8 mouse cellular contexts compared by ENCODE assay signal in the genomic region with DNA sequence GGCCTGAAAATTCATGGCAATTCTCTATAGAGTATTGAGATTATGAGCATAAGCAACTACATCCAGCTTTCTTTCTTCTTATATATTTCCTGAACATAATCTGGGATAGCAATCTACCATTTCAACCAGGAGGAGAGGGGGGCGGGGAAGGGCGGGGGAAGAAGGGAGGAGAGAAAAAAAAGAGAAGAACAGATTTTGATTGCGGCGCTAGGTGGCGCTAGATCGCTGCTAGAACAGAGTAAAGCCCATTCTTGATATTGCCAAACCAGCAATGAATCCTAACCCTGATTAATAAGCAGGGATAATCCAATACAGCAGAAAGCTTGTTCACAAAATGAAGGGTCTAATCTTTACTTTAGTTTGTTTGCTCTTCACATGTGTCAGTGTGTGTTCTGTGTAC. TPM values are rescaled to one million over a fixed set of nuclear protein-coding genes. Genes with fewer than 3 reads are reported as not detected.
DNase-seq lines count a peak whose midpoint lies in the region; ATAC-seq and TF ChIP-seq lines count a peak whose summit lies in the region.

No protein-coding gene starts in this region.

- no peak for ATAC-seq in heart, embryonic 15.5 days (replicated peaks; ENCODE audit: insufficient number of reproducible peaks, insufficient read depth, low FRiP score, low read depth)
- no peak for ATAC-seq in heart, embryonic 12.5 days (ENCODE audit: insufficient number of reproducible peaks, low FRiP score)
- ATAC-seq in forebrain, embryonic 16.5 days: peak; percentile 45; the same call in 1 of the 2 replicates
- no peak for ATAC-seq in midbrain, embryonic 14.5 days (ENCODE audit: low FRiP score, low TSS enrichment)

- no peaks in the 10 kb centered on the region for H3K36me3 ChIP-seq in heart, embryonic 15.5 days
- H3K36me3 ChIP-seq in heart, embryonic 12.5 days: no peaks in the 10 kb centered on the region
- no peaks in the 10 kb centered on the region for H3K36me3 ChIP-seq in CH12.LX (replicated peaks in 1 of 2; ENCODE audit: control insufficient read depth in 1 of 2, insufficient read depth in 1 of 2, low read length in 1 of 2)
- H3K36me3 ChIP-seq in forebrain, embryonic 16.5 days (ENCODE audit: control insufficient read depth, insufficient read depth): no peaks in the 10 kb centered on the region
- H3K36me3 ChIP-seq in midbrain, embryonic 14.5 days (ENCODE audit: control insufficient read depth, insufficient read depth, low read length): no peaks in the 10 kb centered on the region

- H3K9ac ChIP-seq in heart, embryonic 15.5 days: no peak overlapping the region
- no peak overlapping the region for H3K9ac ChIP-seq in heart, embryonic 12.5 days
- no peak overlapping the region for H3K9ac ChIP-seq in CH12.LX (ENCODE audit: insufficient read depth, low read depth)
- H3K9ac ChIP-seq in forebrain, embryonic 16.5 days (replicated peaks; ENCODE audit: low read depth, low read length): no peak overlapping the region; the same call in 1 of the 2 replicates
- H3K9ac ChIP-seq in midbrain, embryonic 14.5 days (replicated peaks; ENCODE audit: low read length): no peak overlapping the region

- TF ChIP-seq RAD21 in CH12.LX (IDR thresholded peaks at IDR 0.05; ENCODE audit: low read depth, low read length): peak; percentile 23

- H3K79me2 ChIP-seq in CH12.LX (replicated peaks; ENCODE audit: control insufficient read depth, extremely low read depth, insufficient read depth, poor library complexity, severe bottlenecking): no peaks in the 10 kb centered on the region

- TF ChIP-seq EP300 in CH12.LX (IDR thresholded peaks at IDR 0.05; ENCODE audit: low read length): no peak

- no peak for TF ChIP-seq POLR2A in CH12.LX (IDR thresholded peaks at IDR 0.05; ENCODE audit: low read depth, low read length)

- 0% methylated on average over 6 of the region's 6 CpGs for WGBS in heart, embryonic 15.5 days
- 0% methylated on average over 6 of the region's 6 CpGs for WGBS in heart, embryonic 12.5 days
- under 1% methylated on average over 6 of the region's 6 CpGs for WGBS in forebrain, embryonic 16.5 days
- WGBS in midbrain, embryonic 14.5 days: 1% methylated on average over 6 of the region's 6 CpGs

- in situ Hi-C loops in CH12.LX (cut with MboI; ENCODE audit: low pct_ligation_motif_present, low pct_unique_long_range_greater_than_20kb, low sequenced_read_pairs): no loop called here

- peaks cover 32% of the 10 kb centered on the region for H3K27me3 ChIP-seq in heart, embryonic 15.5 days
- H3K27me3 ChIP-seq in heart, embryonic 12.5 days (replicated peaks): peaks cover 42% of the 10 kb centered on the region
- H3K27me3 ChIP-seq in CH12.LX (replicated peaks): peaks cover 50% of the 10 kb centered on the region
- H3K27me3 ChIP-seq in forebrain, embryonic 16.5 days (replicated peaks; ENCODE audit: control insufficient read depth, insufficient read depth, low read length): no peaks in the 10 kb centered on the region
- no peaks in the 10 kb centered on the region for H3K27me3 ChIP-seq in midbrain, embryonic 14.5 days (ENCODE audit: control insufficient read depth, insufficient read depth, low read length)

- TF ChIP-seq CTCF in CH12.LX (conservative IDR thresholded peaks at IDR 0.05 in 1 of 2, IDR thresholded peaks at IDR 0.05 in 1 of 2; ENCODE audit: low read depth in 2 of 2, low read length in 2 of 2): peak; percentile 64 to 69

- DNase-seq in CH12.LX (ENCODE audit: extremely low read depth): peak; percentile 53
- DNase-seq in cerebellum, adult 18-20 months: peak; percentile 78 to 82
- peak; percentile 74 to 80 for DNase-seq in layer of hippocampus, postnatal 10 days (ENCODE audit: low spot score in 2 of 2)
- DNase-seq in midbrain, embryonic 14.5 days: peak; percentile 93
- peak; percentile 32 for DNase-seq in thymus, postnatal 14 days

- 0 out of 2 replicates have a peak overlapping the region, but pooled peaks have one; percentile 50 for H3K4me2 ChIP-seq in heart, embryonic 15.5 days
- H3K4me2 ChIP-seq in heart, embryonic 12.5 days: no peak overlapping the region
- H3K4me2 ChIP-seq in CH12.LX (ENCODE audit: insufficient read depth, low read depth, poor library complexity, severe bottlenecking): no peak overlapping the region
- H3K4me2 ChIP-seq in forebrain, embryonic 16.5 days (ENCODE audit: low read length): peak overlapping the region; percentile 66
- peak overlapping the region; percentile 75 for H3K4me2 ChIP-seq in midbrain, embryonic 14.5 days (ENCODE audit: low read length)

- H3K4me3 ChIP-seq in heart, embryonic 15.5 days: no peak overlapping the region
- no peak overlapping the region for H3K4me3 ChIP-seq in heart, embryonic 12.5 days
- H3K4me3 ChIP-seq in CH12.LX (replicated peaks in 1 of 3; ENCODE audit: low read depth in 2 of 3, low read length in 2 of 3, poor library complexity in 1 of 3): no peak overlapping the region
- peak overlapping the region; percentile 62 for H3K4me3 ChIP-seq in forebrain, embryonic 16.5 days (replicated peaks; ENCODE audit: low read length)
- H3K4me3 ChIP-seq in midbrain, embryonic 14.5 days (replicated peaks; ENCODE audit: low read depth, low read length): peak overlapping the region; percentile 62

- H3K9me3 ChIP-seq in heart, embryonic 15.5 days (replicated peaks): no peaks in the 10 kb centered on the region
- H3K9me3 ChIP-seq in heart, embryonic 12.5 days (replicated peaks): no peaks in the 10 kb centered on the region
- H3K9me3 ChIP-seq in CH12.LX (replicated peaks; ENCODE audit: low read length): no peaks in the 10 kb centered on the region
- no peaks in the 10 kb centered on the region for H3K9me3 ChIP-seq in forebrain, embryonic 16.5 days (ENCODE audit: control insufficient read depth, low read length)
- H3K9me3 ChIP-seq in midbrain, embryonic 14.5 days (ENCODE audit: control insufficient read depth, low read length): no peaks in the 10 kb centered on the region

- dilution Hi-C loops in CH12.LX (cut with MboI; ENCODE audit: extremely low pct_ligation_motif_present, extremely low pct_unique_long_range_greater_than_20kb, low sequenced_read_pairs): no loop called here

- no peak overlapping the region for H3K27ac ChIP-seq in heart, embryonic 15.5 days
- no peak overlapping the region for H3K27ac ChIP-seq in heart, embryonic 12.5 days (ENCODE audit: poor library complexity, severe bottlenecking)
- H3K27ac ChIP-seq in CH12.LX (ENCODE audit: insufficient read depth, low read depth): no peak overlapping the region
- peak overlapping the region; percentile 34; the same call in 1 of the 2 replicates for H3K27ac ChIP-seq in forebrain, embryonic 16.5 days (ENCODE audit: low read length)
- peak overlapping the region; percentile 76 for H3K27ac ChIP-seq in midbrain, embryonic 14.5 days (replicated peaks; ENCODE audit: low read depth, low read length)

- peaks cover 9% of the 10 kb centered on the region for H3K4me1 ChIP-seq in heart, embryonic 15.5 days (replicated peaks)
- H3K4me1 ChIP-seq in heart, embryonic 12.5 days (replicated peaks): peaks cover 6% of the 10 kb centered on the region; the same call in 1 of the 2 replicates
- no peaks in the 10 kb centered on the region for H3K4me1 ChIP-seq in CH12.LX (ENCODE audit: control insufficient read depth in 1 of 2, insufficient read depth in 2 of 2)
- peaks cover 15% of the 10 kb centered on the region for H3K4me1 ChIP-seq in forebrain, embryonic 16.5 days (replicated peaks; ENCODE audit: control insufficient read depth, insufficient read depth, low read length)
- peaks cover 14% of the 10 kb centered on the region for H3K4me1 ChIP-seq in midbrain, embryonic 14.5 days (ENCODE audit: control insufficient read depth, insufficient read depth, low read length)

TF ChIP-seq in CH12.LX, 34 proteins besides CTCF, POLR2A, EP300 and RAD21:
- TF ChIP-seq ZC3H11A (IDR thresholded peaks at IDR 0.05; ENCODE audit: low read depth, low read length) (no peak), JUN (IDR thresholded peaks at IDR 0.05; ENCODE audit: insufficient read depth, low read depth, low read length) (no peak), ETS1 (conservative IDR thresholded peaks at IDR 0.05; ENCODE audit: low read depth, low read length) (no peak), KAT2A (IDR thresholded peaks at IDR 0.05; ENCODE audit: insufficient replicate concordance, low read length) (no peak), ZNF384 (IDR thresholded peaks at IDR 0.05; ENCODE audit: low read depth, low read length) (peak; percentile 88), CHD2 (IDR thresholded peaks at IDR 0.05; ENCODE audit: low read length) (no peak), ELF1 (IDR thresholded peaks at IDR 0.05; ENCODE audit: low read depth, low read length) (no peak), BHLHE40 (IDR thresholded peaks at IDR 0.05; ENCODE audit: low read depth, low read length) (no peak), USF1 (IDR thresholded peaks at IDR 0.05; ENCODE audit: low read depth, low read length) (no peak), MAZ (IDR thresholded peaks at IDR 0.05; ENCODE audit: low read depth, low read length) (0 out of 2 replicates have a peak, but pooled peaks have one; percentile 46), NELFE (IDR thresholded peaks at IDR 0.05; ENCODE audit: low read depth, low read length) (no peak)
TF ChIP-seq in CH12.LX: peak in this region for 2.

RNA-seq across cellular contexts. Expression of a gene that starts 0.8 kb away (rescaled TPM):
- polyA plus RNA-seq in heart, embryonic 15.5 days (2015; fragmentation: Nextera tagmentation; extraction: Ambion mirVana): 0.15 and 0.42 TPM in 2 replicates
- 0.08 and 0.10 TPM in 2 replicates for polyA plus RNA-seq in heart, embryonic 12.5 days (2016; fragmentation: Nextera tagmentation; extraction: Ambion mirVana)
- total RNA-seq in CH12.LX (2012; rRNA removed): not detected in 2 replicates
- not detected in 2 replicates for total RNA-seq in CH12.LX (2014; rRNA removed)
- not detected in 2 replicates for polyA plus RNA-seq in CH12.LX (2012; ENCODE audit: insufficient read length, low read depth)
- polyA plus RNA-seq in forebrain, embryonic 16.5 days (2015; fragmentation: Nextera tagmentation; extraction: Ambion mirVana): 3.1 and 5.6 TPM in 2 replicates
- 10 to 100 TPM; 40.1 to 43.0 TPM for total RNA-seq in layer of hippocampus, postnatal 10 days (2021)
- 3.9 and 4.5 TPM in 2 replicates for polyA plus RNA-seq in midbrain, embryonic 14.5 days (2014; fragmentation: Nextera tagmentation; extraction: Ambion mirVana)

RNA-seq across cellular contexts. Expression of a gene that starts 11.4 kb away (rescaled TPM):
- 0.14 and 0.27 TPM in 2 replicates for polyA plus RNA-seq in heart, embryonic 15.5 days (2015; fragmentation: Nextera tagmentation; extraction: Ambion mirVana)
- 0.09 and 0.13 TPM in 2 replicates for polyA plus RNA-seq in heart, embryonic 12.5 days (2016; fragmentation: Nextera tagmentation; extraction: Ambion mirVana)
- total RNA-seq in CH12.LX (2012; rRNA removed): not detected in 2 replicates
- total RNA-seq in CH12.LX (2014; rRNA removed): not detected in 2 replicates
- not detected in 2 replicates for polyA plus RNA-seq in CH12.LX (2012; ENCODE audit: insufficient read length, low read depth)
- 0.40 and 0.49 TPM in 2 replicates for polyA plus RNA-seq in forebrain, embryonic 16.5 days (2015; fragmentation: Nextera tagmentation; extraction: Ambion mirVana)
- 1 to 10 TPM; 2.0 to 2.8 TPM for total RNA-seq in layer of hippocampus, postnatal 10 days (2021)
- 0.63 and 0.90 TPM in 2 replicates for polyA plus RNA-seq in midbrain, embryonic 14.5 days (2014; fragmentation: Nextera tagmentation; extraction: Ambion mirVana)

Comparison
In these comparisons a context has a peak if more than half of its experiments do, and no peak if none do; other contexts are left out.
1. H3K4me2 ChIP-seq: peak in heart, embryonic 15.5 days (single experiment), forebrain, embryonic 16.5 days (single experiment) and midbrain, embryonic 14.5 days (single experiment); none in heart, embryonic 12.5 days (single experiment) and CH12.LX (single experiment).
2. H3K27ac ChIP-seq: peak in forebrain, embryonic 16.5 days (single experiment) and midbrain, embryonic 14.5 days (single experiment); none in heart, embryonic 15.5 days (single experiment), heart, embryonic 12.5 days (single experiment) and CH12.LX (single experiment).
3. H3K4me3 ChIP-seq: peak in forebrain, embryonic 16.5 days (single experiment) and midbrain, embryonic 14.5 days (single experiment); none in heart, embryonic 15.5 days (single experiment), heart, embryonic 12.5 days (single experiment) and CH12.LX (0 of 3).
4. DNase-seq: peak in every context shown above with its lines; median percentile 93 in midbrain, embryonic 14.5 days; 80 in cerebellum, adult 18-20 months; 77 in layer of hippocampus, postnatal 10 days; 53 in CH12.LX; 32 in thymus, postnatal 14 days.